Mouse (Mus musculus) MEL (cell line): ENCODE data around the gene Scaper. TPM values are rescaled to one million over a fixed set of nuclear protein-coding genes. Genes with fewer than 3 reads are reported as not detected.

Source experiments
- DNase-seq: peaks from one replicate; pipeline ENCODE4 v3.0.0; 2011; ENCODE audit warnings: low read depth, low spot score
- H3K27ac ChIP-seq: 2 replicates; pipeline ENCODE4 v1.5.1; 2012; ENCODE audit warnings: low read depth, mild to moderate bottlenecking, control low read depth, low read length, moderate library complexity; ENCODE audit not compliant: control insufficient read depth
- H3K27me3 ChIP-seq, 2 experiments: fragments of 150-350 bp in 1 of 2; sonication (generic) in 1 of 2; 2 replicates each; pipeline ENCODE4 v1.6.1; 2012; ENCODE audit warnings: low read length in 2 of 2, mild to moderate bottlenecking in 2 of 2, improper control_type of control experiment in 1 of 2, moderate library complexity in 1 of 2; ENCODE audit not compliant: insufficient read depth in 2 of 2, control insufficient read depth in 1 of 2
- H3K36me3 ChIP-seq, 2 experiments: 2 replicates each; pipeline ENCODE4 v1.6.1; 2012 to 2014; ENCODE audit warnings: low read length in 2 of 2, improper control_type of control experiment in 1 of 2, inconsistent platforms in 1 of 2, mild to moderate bottlenecking in 1 of 2; ENCODE audit not compliant: insufficient read depth in 2 of 2, control insufficient read depth in 1 of 2
- H3K4me1 ChIP-seq, 2 experiments: fragments of 150-350 bp in 1 of 2; sonication (generic) in 1 of 2; 2 replicates each; pipeline ENCODE4 v1.6.1; 2012; ENCODE audit warnings: low read length in 2 of 2, improper control_type of control experiment in 1 of 2, mild to moderate bottlenecking in 1 of 2; ENCODE audit not compliant: insufficient read depth in 2 of 2, control insufficient read depth in 1 of 2
- H3K4me3 ChIP-seq, 2 experiments: fragments of 150-350 bp in 1 of 2; sonication (generic) in 1 of 2; 2 replicates each; pipeline ENCODE4 v1.5.1; 2012; ENCODE audit warnings: low read depth in 2 of 2, low read length in 2 of 2, mild to moderate bottlenecking in 2 of 2, moderate library complexity in 2 of 2, control low read depth in 1 of 2, improper control_type of control experiment in 1 of 2; ENCODE audit not compliant: control insufficient read depth in 1 of 2, insufficient read depth in 1 of 2
- H3K79me2 ChIP-seq: 2 replicates; pipeline ENCODE4 v1.6.1; 2012; ENCODE audit warnings: mild to moderate bottlenecking, low read length, moderate library complexity; ENCODE audit not compliant: control insufficient read depth, poor library complexity, insufficient read depth
- H3K9ac ChIP-seq: 2 replicates; pipeline ENCODE4 v1.6.1; 2012; ENCODE audit warnings: low read depth, mild to moderate bottlenecking, control low read depth, low read length, moderate library complexity; ENCODE audit not compliant: control insufficient read depth, poor library complexity, severe bottlenecking
- H3K9me3 ChIP-seq: fragments of 150-350 bp; sonication (generic); replicated peaks from 2 replicates; pipeline ENCODE4 v1.6.1; 2012; ENCODE audit warnings: mild to moderate bottlenecking, low read length, improper control_type of control experiment, moderate library complexity; ENCODE audit not compliant: insufficient read depth
- BHLHE40 ChIP-seq: IDR thresholded peaks from 2 replicates; pipeline ENCODE4 v1.6.1; 2012; ENCODE audit warnings: low read depth, mild to moderate bottlenecking, inconsistent platforms, low read length, improper control_type of control experiment, borderline replicate concordance
- ETS1 ChIP-seq: IDR thresholded peaks from 2 replicates; pipeline ENCODE4 v1.6.1; 2012; ENCODE audit warnings: low read depth, mild to moderate bottlenecking, inconsistent platforms, low read length, improper control_type of control experiment, moderate library complexity
- MAZ ChIP-seq: IDR thresholded peaks from 2 replicates; pipeline ENCODE4 v1.6.1; 2012; ENCODE audit warnings: low read depth, mild to moderate bottlenecking, inconsistent platforms, low read length, improper control_type of control experiment
- MXI1 ChIP-seq: IDR thresholded peaks from 2 replicates; pipeline ENCODE4 v1.6.1; 2011; ENCODE audit warnings: mild to moderate bottlenecking, low read depth, low read length, improper control_type of control experiment
- NRF1 ChIP-seq: IDR thresholded peaks from 2 replicates; pipeline ENCODE4 v1.6.1; 2014; ENCODE audit warnings: low read depth, mild to moderate bottlenecking, inconsistent platforms, low read length, improper control_type of control experiment, moderate library complexity; ENCODE audit not compliant: poor library complexity, insufficient read depth, severe bottlenecking
- POLR2A ChIP-seq, 2 experiments: IDR thresholded peaks; 2 replicates each; pipeline ENCODE4 v1.6.1; 2011 to 2012; ENCODE audit warnings: low read length in 2 of 2, mild to moderate bottlenecking in 2 of 2, control low read depth in 1 of 2, improper control_type of control experiment in 1 of 2, low read depth in 1 of 2, moderate library complexity in 1 of 2; ENCODE audit not compliant: control insufficient read depth in 1 of 2, insufficient read depth in 1 of 2, poor library complexity in 1 of 2
- SIN3A ChIP-seq: IDR thresholded peaks from 2 replicates; pipeline ENCODE4 v1.6.1; 2012; ENCODE audit warnings: low read length, improper control_type of control experiment, inconsistent platforms
- TBP ChIP-seq: IDR thresholded peaks from 2 replicates; pipeline ENCODE4 v1.8.0; 2011; ENCODE audit warnings: low read depth, low read length, improper control_type of control experiment
- polyA plus RNA-seq, 2 experiments: library from polyadenylated mRNA; stranded (reverse) in 1 of 2; unstranded in 1 of 2; fragments of >175 nt in 1 of 2; fragments of >200 nt in 1 of 2; gene quantifications; 2 replicates each; pipeline versions ENCODE4 v1.2.1 to v1.2.4; 2012; ENCODE audit warnings: low replicate concordance in 2 of 2, low read depth in 1 of 2; ENCODE audit not compliant: insufficient read length in 2 of 2, insufficient read depth in 1 of 2, missing spikeins in 1 of 2
- total RNA-seq: library from RNA; depleted of rRNA; stranded (reverse); fragments of 300-350 nt; gene quantifications from 2 replicates; pipeline ENCODE4 v1.2.3, GENCODE M21; 2012; rRNA removed

The Scaper gene
- total and polyA plus RNA-seq, 3 experiments: 3.9 to 4.1 TPM; not detected in 1

DNA sequence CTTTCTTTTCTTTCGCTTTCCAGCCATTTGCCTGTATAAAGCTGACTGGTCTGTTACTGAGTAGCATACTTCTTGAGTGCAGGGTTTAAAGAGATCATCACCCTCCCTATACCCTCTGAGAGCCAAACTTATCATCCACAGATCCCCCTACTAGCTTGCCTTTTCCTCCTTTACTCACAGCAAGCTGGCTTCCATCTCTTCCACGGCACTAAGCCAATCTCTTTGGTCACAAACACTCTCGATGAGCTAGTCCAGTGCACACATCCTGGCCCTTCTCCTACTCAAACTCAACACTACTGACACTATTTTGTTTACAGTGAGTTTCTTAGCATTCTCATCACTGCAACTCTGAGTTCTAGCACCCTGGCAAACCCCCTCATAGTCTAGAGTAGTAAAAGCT, 430.0 kb downstream of the Scaper start:
- no peak overlapping the region for H3K27ac ChIP-seq
- peaks cover 0 to 8% of the 10 kb centered on the region in 2 experiments; a peak in 2 of 4 replicates for H3K36me3 ChIP-seq
- TF ChIP-seq MXI1 (no peak), TBP (no peak), BHLHE40 (no peak), NRF1 (no peak), SIN3A (no peak), ETS1 (no peak), MAZ (no peak), POLR2A (IDR thresholded peaks at IDR 0.05; ENCODE audit: control insufficient read depth in 1 of 2, insufficient read depth in 1 of 2, low read depth in 1 of 2, low read length in 2 of 2, poor library complexity in 1 of 2) (no peak)
- no peak for DNase-seq
- no peak overlapping the region for H3K4me3 ChIP-seq
- no peaks in the 10 kb centered on the region for H3K27me3 ChIP-seq
- no peak overlapping the region for H3K9ac ChIP-seq
- no peaks in the 10 kb centered on the region for H3K9me3 ChIP-seq
- peaks cover 0 to 7% of the 10 kb centered on the region in 2 experiments; a peak in 1 of 4 replicates for H3K4me1 ChIP-seq
- H3K79me2 ChIP-seq: peaks cover 15% of the 10 kb centered on the region

Other genes starting within 250 kb of the Scaper start
- gene 4930563M21Rik, start 72.4 kb upstream of the Scaper start, total RNA-seq: not detected in 2 replicates
- not detected for gene 4930563M21Rik, start 72.4 kb upstream of the Scaper start, polyA plus RNA-seq
- 22.7 and 28.6 TPM in 2 replicates for gene Rcn2, start 103.7 kb upstream of the Scaper start, total RNA-seq
- 10 to 100 TPM in 1 of 2 experiments, not detected in 1; 16.9 TPM for gene Rcn2, start 103.7 kb upstream of the Scaper start, polyA plus RNA-seq
- gene Pstpip1, start 151.8 kb upstream of the Scaper start, total RNA-seq: 0.04 TPM in 1 of 2 replicates, not detected in the other
- gene Pstpip1, start 151.8 kb upstream of the Scaper start, polyA plus RNA-seq: under 1 TPM in 1 of 2 experiments, not detected in 1; 0.22 TPM
- gene Tspan3, start 227.4 kb upstream of the Scaper start, total RNA-seq: 48.3 and 49.5 TPM in 2 replicates
- 10 to 100 TPM; 62.6 to 87.3 TPM for gene Tspan3, start 227.4 kb upstream of the Scaper start, polyA plus RNA-seq